27 mouse cellular contexts compared by ENCODE assay signal in the genomic region with DNA sequence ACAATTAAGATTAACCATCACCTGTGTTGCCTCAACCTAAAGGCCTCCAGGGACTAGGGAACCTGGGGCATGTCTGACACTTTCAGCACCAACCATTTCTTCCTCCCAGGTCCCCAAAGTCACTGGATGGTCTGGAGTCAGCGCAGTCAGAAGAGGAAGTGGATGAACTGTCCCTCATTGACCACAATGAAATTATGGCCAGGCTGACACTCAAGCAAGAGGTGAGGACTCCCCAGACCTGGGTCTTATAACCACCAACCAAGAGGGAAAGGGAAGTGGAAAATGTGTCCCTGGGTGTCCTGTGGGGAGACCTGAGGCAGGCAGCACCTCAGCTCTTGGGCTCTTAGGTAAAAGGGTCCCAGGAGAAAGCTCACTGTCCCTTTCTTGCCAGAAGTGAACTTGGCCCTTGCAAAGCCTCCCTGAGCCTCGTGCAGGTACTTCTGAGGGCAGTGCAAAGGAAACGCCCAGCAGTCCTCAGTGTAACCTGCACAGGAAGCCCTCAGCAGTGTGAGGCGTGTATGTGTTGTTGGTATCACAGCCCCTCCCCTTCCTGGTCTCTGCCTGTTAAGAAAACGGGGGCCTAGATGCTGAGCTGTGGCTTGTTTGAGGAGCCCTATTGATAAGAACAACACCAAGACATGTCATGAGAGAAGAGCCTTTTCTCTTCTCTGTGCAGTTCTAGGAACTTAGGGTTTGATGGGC. TPM values are rescaled to one million over a fixed set of nuclear protein-coding genes. Genes with fewer than 3 reads are reported as not detected.
A peak's percentile ranks its signal among the peaks of the same experiment; 100 is the strongest.
DNase-seq lines count a peak whose midpoint lies in the region; ATAC-seq lines count a peak whose summit lies in the region.
"Had no signal": no experiment of that assay in that cellular context is flagged by ENCODE, and none has a peak within 500 bp of the region (broad histone marks: within the 10 kb centered on the region; RNA-seq: fewer than 3 reads in every experiment).

No protein-coding gene starts in this region.

- peak; percentile 95 for ATAC-seq in inflammation-experienced regulatory T-cells, adult 6 months
- ATAC-seq: liver, postnatal 0 days had no signal

- DNase-seq in 416B (ENCODE audit: low read depth): peak; percentile 30
- DNase-seq in T-cell, adult 2 months (ENCODE audit: low spot score): peak; percentile 63
- peak; percentile 28 for DNase-seq in thymus, postnatal 0 days (ENCODE audit: low spot score)
- DNase-seq in right cerebral cortex, postnatal 36 days (ENCODE audit: low spot score in 2 of 2): no peak
- DNase-seq in kidney, adult 18-20 months: no peak
- DNase-seq in adrenal gland, postnatal 25 days: no peak
- DNase-seq in gastrocnemius, postnatal 4 days (ENCODE audit: low spot score in 2 of 2): no peak
- DNase-seq: adrenal gland, postnatal 14 days; B cell, adult 2 months; cerebellum, adult 8-10 months; gastrocnemius, postnatal 25 days; heart, postnatal 36 days; liver, postnatal 0 days; retina, postnatal 1 day had no signal

RNA-seq across cellular contexts. Expression of a gene that starts 26.7 kb away (rescaled TPM):
- polyA plus RNA-seq in inflammation-experienced regulatory T-cells, adult 6 months (2017; shearing (Covaris generic)): not detected
- polyA plus RNA-seq in thymus, postnatal 0 days (2015; fragmentation: Nextera tagmentation; extraction: Ambion mirVana): 0.19 TPM in 1 of 2 replicates, not detected in the other
- total RNA-seq in adrenal gland, postnatal 25 days (2021): not detected in 2 replicates
- not detected for total RNA-seq in gastrocnemius, postnatal 4 days (2021)
- total RNA-seq: adrenal gland, postnatal 14 days; G1E; gastrocnemius, postnatal 25 days; heart, postnatal 36 days had no signal
- polyA plus RNA-seq: embryonic facial prominence, embryonic 12.5 days; G1E; heart, embryonic 13.5 days; midbrain, embryonic 12.5 days; myocyte had no signal

RNA-seq across cellular contexts. Expression of a gene that starts 34.3 kb away (rescaled TPM):
- polyA plus RNA-seq in inflammation-experienced regulatory T-cells, adult 6 months (2017; shearing (Covaris generic)): not detected
- not detected in 2 replicates for polyA plus RNA-seq in thymus, postnatal 0 days (2015; fragmentation: Nextera tagmentation; extraction: Ambion mirVana)
- total RNA-seq in adrenal gland, postnatal 25 days (2021): not detected in 2 replicates
- not detected for total RNA-seq in gastrocnemius, postnatal 4 days (2021)
- total RNA-seq: adrenal gland, postnatal 14 days; gastrocnemius, postnatal 25 days; heart, postnatal 36 days; layer of hippocampus, postnatal 25 days; left cerebral cortex, postnatal 14 days had no signal
- polyA plus RNA-seq: cortical plate, adult 2 months; embryonic facial prominence, embryonic 12.5 days; G1E; heart, embryonic 13.5 days; intestine, embryonic 14.5 days; kidney, embryonic 15.5 days; limb, embryonic 14.5 days; liver, postnatal 0 days; myocyte; stomach, embryonic 15.5 days had no signal

Comparison
In these comparisons a context has a peak if more than half of its experiments do, and no peak if none do; other contexts are left out.
1. DNase-seq: peak in 416B (single experiment), T-cell, adult 2 months (single experiment) and thymus, postnatal 0 days (single experiment); none in right cerebral cortex, postnatal 36 days (0 of 2), kidney, adult 18-20 months (single experiment), adrenal gland, postnatal 25 days (single experiment) and gastrocnemius, postnatal 4 days (0 of 2).